Mouse (Mus musculus): ENCODE results near the gene Ecpas. TPM values are rescaled to one million over a fixed set of nuclear protein-coding genes. Genes with fewer than 3 reads are reported as not detected.

Gene Ecpas
- polyA plus RNA-seq, 1 experiment from 2014 or later, result 47.7 TPM

Other genes with a start within 250 kb of the Ecpas start
- gene Olfr267, start 125.0 kb downstream of the Ecpas start, polyA plus RNA-seq (2014; fragmentation: Nextera tagmentation; extraction: Ambion mirVana), result 0.28 TPM in 1 of 2 replicates, not detected in the other
- 0.68 and 1.2 TPM in 2 replicates for gene Zkscan16, start 30.9 kb upstream of the Ecpas start, polyA plus RNA-seq (2014; fragmentation: Nextera tagmentation; extraction: Ambion mirVana)
- gene Ptgr1, start 74.4 kb upstream of the Ecpas start, polyA plus RNA-seq (2014; fragmentation: Nextera tagmentation; extraction: Ambion mirVana), result 63.4 and 67.3 TPM in 2 replicates
- 14.4 and 16.9 TPM in 2 replicates for gene Dnajc25, start 82.3 kb upstream of the Ecpas start, polyA plus RNA-seq (2014; fragmentation: Nextera tagmentation; extraction: Ambion mirVana)
- gene Gm20503, start 90.5 kb upstream of the Ecpas start, polyA plus RNA-seq (2014; fragmentation: Nextera tagmentation; extraction: Ambion mirVana), result 10.2 and 11.8 TPM in 2 replicates
- 150 and 173 TPM in 2 replicates for gene Gng10, start 122.3 kb upstream of the Ecpas start, polyA plus RNA-seq (2014; fragmentation: Nextera tagmentation; extraction: Ambion mirVana)
- not detected in 2 replicates for gene AI481877, start 226.2 kb upstream of the Ecpas start, polyA plus RNA-seq (2014; fragmentation: Nextera tagmentation; extraction: Ambion mirVana)